Mouse (Mus musculus): ENCODE data around the gene Krtap28-13. TPM values are rescaled to one million over a fixed set of nuclear protein-coding genes. Genes with fewer than 3 reads are reported as not detected.

Krtap28-13 gene
- not detected in 2 replicates for polyA plus RNA-seq (2014; fragmentation: Nextera tagmentation; extraction: Ambion mirVana)

- 88% methylated on average over 4 of the region's 4 CpGs for WGBS
- Histone ChIP-seq H3K9me3 (ENCODE audit: control insufficient read depth, low read depth, low read length) (no peaks in the 10 kb centered on the region), H3K27ac (ENCODE audit: low read length) (no peak within 1 kb of the TSS), H3K36me3 (ENCODE audit: control insufficient read depth, insufficient read depth, low read length) (no peaks in the 10 kb centered on the region), H3K4me1 (ENCODE audit: control insufficient read depth, insufficient read depth, low read length) (no peaks in the 10 kb centered on the region), H3K4me3 (ENCODE audit: low read depth, low read length) (no peak within 1 kb of the TSS), H3K27me3 (ENCODE audit: control insufficient read depth, insufficient read depth, low read length) (no peaks in the 10 kb centered on the region), H3K9ac (replicated peaks; ENCODE audit: low read depth, low read length) (no peak within 1 kb of the TSS), H3K4me2 (replicated peaks; ENCODE audit: low read depth, low read length) (no peak within 1 kb of the TSS)
- no peak for ATAC-seq (ENCODE audit: insufficient number of reproducible peaks, insufficient read depth, low FRiP score, low read depth)
Measured at GRCm38 (mm10) chr1:83060643-83061042, at the start of gene Krtap28-13. Gene Krtap28-13 (plus strand): TSS chr1:83060930.

- Histone ChIP-seq H3K9ac (replicated peaks; ENCODE audit: low read depth, low read length) (no peak overlapping the region), H3K4me2 (replicated peaks; ENCODE audit: low read depth, low read length) (no peak overlapping the region), H3K9me3 (ENCODE audit: control insufficient read depth, low read depth, low read length) (no peaks in the 10 kb centered on the region), H3K4me3 (ENCODE audit: low read depth, low read length) (no peak overlapping the region), H3K27me3 (ENCODE audit: control insufficient read depth, insufficient read depth, low read length) (no peaks in the 10 kb centered on the region), H3K4me1 (ENCODE audit: control insufficient read depth, insufficient read depth, low read length) (no peaks in the 10 kb centered on the region), H3K27ac (ENCODE audit: low read length) (no peak overlapping the region), H3K36me3 (ENCODE audit: control insufficient read depth, insufficient read depth, low read length) (no peaks in the 10 kb centered on the region)
- 87% methylated on average over 3 of the region's 3 CpGs for WGBS
- no peak for ATAC-seq (ENCODE audit: insufficient number of reproducible peaks, insufficient read depth, low FRiP score, low read depth)
Measured at GRCm38 (mm10) chr1:83014477-83014876, 46.3 kb upstream of the Krtap28-13 start.

DNA sequence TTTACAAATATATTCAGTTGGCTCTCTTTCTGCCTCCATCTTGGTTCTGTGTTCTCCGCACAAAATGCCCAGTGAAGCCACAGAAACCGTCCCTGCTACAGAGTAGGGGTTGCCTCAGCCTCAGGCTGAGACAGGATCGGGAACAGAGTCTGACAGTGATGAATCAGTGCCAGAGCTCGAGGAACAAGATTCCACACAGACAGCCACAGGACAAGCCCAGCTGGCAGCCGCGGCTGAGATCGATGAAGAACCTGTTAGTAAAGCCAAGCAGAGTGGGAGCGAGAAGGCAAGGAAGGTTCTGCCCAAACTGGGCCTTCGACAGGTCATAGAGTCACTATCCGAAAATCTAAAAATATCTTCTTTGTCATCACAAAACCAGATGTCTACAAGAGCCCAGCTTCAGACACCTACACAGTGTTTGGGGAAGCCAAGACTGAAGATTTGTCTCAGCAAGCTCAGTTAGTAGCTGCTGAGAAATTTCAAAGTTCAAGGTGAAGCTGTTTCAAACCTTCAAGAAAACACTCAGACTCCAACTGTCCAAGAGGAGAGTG, 45.3 kb upstream of the Krtap28-13 start:
- Histone ChIP-seq H3K9ac (replicated peaks; ENCODE audit: low read depth, low read length) (no peak overlapping the region), H3K36me3 (ENCODE audit: control insufficient read depth, insufficient read depth, low read length) (no peaks in the 10 kb centered on the region), H3K4me1 (ENCODE audit: control insufficient read depth, insufficient read depth, low read length) (no peaks in the 10 kb centered on the region), H3K4me2 (replicated peaks; ENCODE audit: low read depth, low read length) (no peak overlapping the region), H3K9me3 (ENCODE audit: control insufficient read depth, low read depth, low read length) (no peaks in the 10 kb centered on the region), H3K4me3 (ENCODE audit: low read depth, low read length) (no peak overlapping the region), H3K27ac (ENCODE audit: low read length) (no peak overlapping the region), H3K27me3 (ENCODE audit: control insufficient read depth, insufficient read depth, low read length) (no peaks in the 10 kb centered on the region)
- ATAC-seq (ENCODE audit: insufficient number of reproducible peaks, insufficient read depth, low FRiP score, low read depth): no peak
- WGBS: 52% methylated on average over 10 of the region's 10 CpGs

DNA sequence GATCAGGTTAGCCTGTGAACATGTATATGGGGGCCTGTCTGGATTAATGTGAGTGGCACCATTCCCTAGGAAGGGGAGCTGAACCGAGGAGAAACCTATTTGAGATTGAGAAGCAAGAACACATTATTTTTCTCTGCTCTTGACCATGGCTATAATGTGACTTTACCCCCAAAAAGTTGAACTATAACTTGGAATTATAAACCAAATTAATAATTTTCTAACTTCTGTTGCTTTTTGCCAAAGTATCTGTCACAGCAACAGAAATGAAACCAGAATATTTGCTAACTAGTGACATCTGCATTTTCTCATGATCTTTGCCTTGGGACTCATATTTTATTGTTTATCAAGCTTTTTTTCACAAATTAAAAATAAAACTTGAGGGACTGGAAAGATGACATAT, 44.2 kb upstream of the Krtap28-13 start:
- no peaks in the 10 kb centered on the region for H3K9me3 ChIP-seq (ENCODE audit: control insufficient read depth, low read depth, low read length)
- H3K4me2 ChIP-seq (replicated peaks; ENCODE audit: low read depth, low read length): no peak overlapping the region
- H3K9ac ChIP-seq (replicated peaks; ENCODE audit: low read depth, low read length): no peak overlapping the region
- no peak overlapping the region for H3K27ac ChIP-seq (ENCODE audit: low read length)
- WGBS: 61% methylated on average over 1 of the region's 1 CpGs
- H3K4me3 ChIP-seq (ENCODE audit: low read depth, low read length): no peak overlapping the region
- H3K36me3 ChIP-seq (ENCODE audit: control insufficient read depth, insufficient read depth, low read length): no peaks in the 10 kb centered on the region
- no peaks in the 10 kb centered on the region for H3K4me1 ChIP-seq (ENCODE audit: control insufficient read depth, insufficient read depth, low read length)
- ATAC-seq (ENCODE audit: insufficient number of reproducible peaks, insufficient read depth, low FRiP score, low read depth): no peak
- no peaks in the 10 kb centered on the region for H3K27me3 ChIP-seq (ENCODE audit: control insufficient read depth, insufficient read depth, low read length)

GRCm38 (mm10) chr1:83031950-83032349, 28.8 kb upstream of the Krtap28-13 start:
- H3K27me3 ChIP-seq (ENCODE audit: control insufficient read depth, insufficient read depth, low read length): no peaks in the 10 kb centered on the region
- no peaks in the 10 kb centered on the region for H3K4me1 ChIP-seq (ENCODE audit: control insufficient read depth, insufficient read depth, low read length)
- no peak overlapping the region for H3K9ac ChIP-seq (replicated peaks; ENCODE audit: low read depth, low read length)
- no peak overlapping the region for H3K4me2 ChIP-seq (replicated peaks; ENCODE audit: low read depth, low read length)
- no peak overlapping the region for H3K27ac ChIP-seq (ENCODE audit: low read length)
- ATAC-seq (ENCODE audit: insufficient number of reproducible peaks, insufficient read depth, low FRiP score, low read depth): no peak
- no peaks in the 10 kb centered on the region for H3K9me3 ChIP-seq (ENCODE audit: control insufficient read depth, low read depth, low read length)
- H3K4me3 ChIP-seq (ENCODE audit: low read depth, low read length): no peak overlapping the region
- WGBS: 15% methylated on average over 1 of the region's 1 CpGs
- no peaks in the 10 kb centered on the region for H3K36me3 ChIP-seq (ENCODE audit: control insufficient read depth, insufficient read depth, low read length)

GRCm38 (mm10) chr1:83032508-83032907, 28.2 kb upstream of the Krtap28-13 start:
- ATAC-seq (ENCODE audit: insufficient number of reproducible peaks, insufficient read depth, low FRiP score, low read depth): no peak
- no peaks in the 10 kb centered on the region for H3K36me3 ChIP-seq (ENCODE audit: control insufficient read depth, insufficient read depth, low read length)
- no peak overlapping the region for H3K4me3 ChIP-seq (ENCODE audit: low read depth, low read length)
- no peak overlapping the region for H3K27ac ChIP-seq (ENCODE audit: low read length)
- H3K9ac ChIP-seq (replicated peaks; ENCODE audit: low read depth, low read length): no peak overlapping the region
- H3K27me3 ChIP-seq (ENCODE audit: control insufficient read depth, insufficient read depth, low read length): no peaks in the 10 kb centered on the region
- 84% methylated on average over 6 of the region's 6 CpGs for WGBS
- no peaks in the 10 kb centered on the region for H3K4me1 ChIP-seq (ENCODE audit: control insufficient read depth, insufficient read depth, low read length)
- H3K4me2 ChIP-seq (replicated peaks; ENCODE audit: low read depth, low read length): no peak overlapping the region
- no peaks in the 10 kb centered on the region for H3K9me3 ChIP-seq (ENCODE audit: control insufficient read depth, low read depth, low read length)

DNA sequence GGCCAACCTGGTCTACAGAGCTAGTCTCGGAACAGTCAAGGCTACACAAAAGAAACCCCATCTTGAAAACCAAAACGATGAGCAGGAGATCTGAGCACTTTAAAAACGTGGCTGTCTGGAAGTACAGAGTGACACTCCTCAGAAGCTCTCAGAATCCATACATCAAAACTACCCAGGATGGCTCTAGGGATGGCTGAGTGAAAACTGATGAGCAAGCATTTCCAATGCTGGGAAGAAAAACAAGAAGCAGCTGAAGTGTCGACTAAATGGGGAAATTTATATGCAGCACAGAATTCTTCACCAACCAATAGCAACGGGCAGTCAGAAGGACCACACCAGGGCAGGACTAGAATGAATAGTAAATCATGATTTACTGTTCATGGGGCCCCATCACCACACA, 26.2 kb upstream of the Krtap28-13 start:
- WGBS: 71% methylated on average over 5 of the region's 5 CpGs
- H3K9me3 ChIP-seq (ENCODE audit: control insufficient read depth, low read depth, low read length): no peaks in the 10 kb centered on the region
- ATAC-seq (ENCODE audit: insufficient number of reproducible peaks, insufficient read depth, low FRiP score, low read depth): no peak
- no peaks in the 10 kb centered on the region for H3K36me3 ChIP-seq (ENCODE audit: control insufficient read depth, insufficient read depth, low read length)
- H3K27me3 ChIP-seq (ENCODE audit: control insufficient read depth, insufficient read depth, low read length): no peaks in the 10 kb centered on the region
- no peaks in the 10 kb centered on the region for H3K4me1 ChIP-seq (ENCODE audit: control insufficient read depth, insufficient read depth, low read length)
- no peak overlapping the region for H3K4me2 ChIP-seq (replicated peaks; ENCODE audit: low read depth, low read length)
- no peak overlapping the region for H3K4me3 ChIP-seq (ENCODE audit: low read depth, low read length)
- H3K9ac ChIP-seq (replicated peaks; ENCODE audit: low read depth, low read length): no peak overlapping the region
- no peak overlapping the region for H3K27ac ChIP-seq (ENCODE audit: low read length)

DNA sequence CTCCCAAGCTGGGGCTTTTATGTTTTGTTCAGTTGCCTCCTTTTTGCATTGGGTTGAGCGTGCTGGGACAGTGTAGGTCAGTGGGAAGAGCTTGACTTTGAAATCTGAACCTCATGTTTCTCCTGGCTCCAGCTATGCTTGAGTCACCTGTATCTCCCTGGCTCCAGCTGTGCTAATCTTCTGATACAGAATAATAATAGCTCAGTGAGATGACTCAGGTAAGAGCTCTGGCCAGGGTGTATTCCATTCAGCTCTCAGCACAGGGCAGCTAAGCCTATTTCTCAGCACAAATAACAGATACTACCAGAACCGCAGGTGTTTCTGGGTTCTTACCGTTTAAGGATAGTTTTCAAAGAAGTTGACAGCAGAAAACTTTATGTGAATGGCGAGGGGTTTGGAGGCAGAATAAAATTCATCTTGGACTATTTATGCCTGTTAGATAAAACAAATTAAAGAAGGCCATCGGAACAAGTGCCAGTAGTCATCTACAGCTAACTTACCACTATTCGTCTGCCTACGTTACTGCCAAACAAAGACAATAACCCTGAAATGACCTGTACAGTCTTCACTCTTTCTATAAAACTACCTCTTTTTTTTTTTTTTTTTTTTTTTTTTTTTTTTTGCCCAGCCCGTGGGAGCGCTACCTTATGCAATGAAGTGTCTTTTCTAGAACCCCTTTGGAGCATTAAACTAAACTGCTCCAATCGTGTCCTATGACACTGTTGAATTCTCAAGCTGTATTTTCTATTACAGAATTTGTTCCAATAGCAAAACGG, 23.6 kb upstream of the Krtap28-13 start:
- 73% methylated on average over 11 of the region's 11 CpGs for WGBS
- Histone ChIP-seq H3K27me3 (ENCODE audit: control insufficient read depth, insufficient read depth, low read length) (no peaks in the 10 kb centered on the region), H3K27ac (ENCODE audit: low read length) (no peak overlapping the region), H3K9me3 (ENCODE audit: control insufficient read depth, low read depth, low read length) (no peaks in the 10 kb centered on the region), H3K9ac (replicated peaks; ENCODE audit: low read depth, low read length) (no peak overlapping the region), H3K4me3 (ENCODE audit: low read depth, low read length) (no peak overlapping the region; the same call in 1 of the 2 replicates), H3K4me2 (replicated peaks; ENCODE audit: low read depth, low read length) (no peak overlapping the region), H3K36me3 (ENCODE audit: control insufficient read depth, insufficient read depth, low read length) (no peaks in the 10 kb centered on the region), H3K4me1 (ENCODE audit: control insufficient read depth, insufficient read depth, low read length) (no peaks in the 10 kb centered on the region)
- no peak for ATAC-seq (ENCODE audit: insufficient number of reproducible peaks, insufficient read depth, low FRiP score, low read depth)

Data from stomach, embryonic 14.5 days (tissue).